Mouse (Mus musculus) lung, adult 2 months (tissue): ENCODE measurements around the gene Reep1.

ENCODE experiments used
- CTCF ChIP-seq: fragments of 200-500 bp; IDR thresholded peaks from 2 replicates; pipeline ENCODE4 v1.5.1; 2011; ENCODE audit warnings: mild to moderate bottlenecking, low read length, control low read depth; ENCODE audit not compliant: insufficient read depth
- POLR2A ChIP-seq: fragments of 200-500 bp; IDR thresholded peaks from 2 replicates; pipeline ENCODE4 v1.6.1; 2011; ENCODE audit warnings: low read depth, mild to moderate bottlenecking, control low read depth, low read length, borderline replicate concordance; ENCODE audit errors: extremely low read depth

DNA sequence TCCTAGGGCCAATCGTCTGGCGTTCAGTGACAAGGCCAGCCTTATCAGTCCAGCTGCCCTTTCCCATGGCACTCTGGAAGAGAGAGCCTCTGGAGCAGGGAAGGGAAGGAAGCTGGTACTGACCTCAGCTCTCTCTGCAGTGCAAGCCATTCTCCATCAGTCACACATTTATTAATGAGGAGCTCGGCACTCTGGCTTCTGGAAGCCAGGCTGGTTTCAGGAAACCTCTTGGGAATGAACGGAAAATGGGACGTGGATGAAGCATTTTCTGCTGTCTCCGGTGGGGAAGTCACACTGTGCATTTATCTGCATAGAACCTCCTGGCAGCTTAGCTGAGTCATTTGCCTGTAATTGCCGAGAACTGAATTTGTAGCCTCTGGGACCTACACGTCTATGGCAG, 29.8 kb downstream of the Reep1 start:
- TF ChIP-seq CTCF (no peak), POLR2A (no peak)
